Mouse (Mus musculus) retina, postnatal 1 day (tissue): ENCODE measurements at regions not wholly inside any gene's neighbourhood (a gene's known extent, or its start where the extent isn't known, plus 50 kb on each side); places are given as distances from the start of the nearest gene placed in this dataset.
A peak's percentile ranks its signal among the peaks of the same experiment; 100 is the strongest.

ENCODE experiments used
- DNase-seq: peaks from one replicate; pipeline ENCODE4 v3.0.0-alpha.2; 2012

DNA sequence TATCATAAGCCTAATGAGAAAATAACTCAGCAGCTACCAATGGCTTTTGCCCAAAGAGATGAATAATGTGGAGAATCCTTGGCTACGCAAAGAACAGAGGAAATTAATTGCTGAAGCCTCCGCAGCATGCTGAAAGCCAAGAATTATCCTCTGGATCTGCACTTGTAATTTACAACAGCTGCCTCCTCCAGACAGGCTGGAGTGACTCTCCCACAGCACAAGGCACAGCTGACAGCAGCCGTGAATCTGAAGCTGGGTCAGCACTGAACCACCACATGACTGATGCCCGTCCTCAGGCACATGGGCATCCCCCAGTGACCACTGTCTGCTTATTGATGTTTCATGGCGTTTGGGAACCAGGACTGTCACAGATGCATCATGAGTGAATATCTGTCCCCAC is 299.8 kb downstream of the Psat1 start:
- DNase-seq, result peak; percentile 73

- peak; percentile 16 for DNase-seq
These were observed 302.4 kb downstream of the Psat1 start for GRCm38 (mm10) chr19:15644786-15645185.

- DNase-seq, result peak; percentile 74
These were observed 329.8 kb downstream of the Psat1 start for GRCm38 (mm10) chr19:15617233-15617915.

DNA sequence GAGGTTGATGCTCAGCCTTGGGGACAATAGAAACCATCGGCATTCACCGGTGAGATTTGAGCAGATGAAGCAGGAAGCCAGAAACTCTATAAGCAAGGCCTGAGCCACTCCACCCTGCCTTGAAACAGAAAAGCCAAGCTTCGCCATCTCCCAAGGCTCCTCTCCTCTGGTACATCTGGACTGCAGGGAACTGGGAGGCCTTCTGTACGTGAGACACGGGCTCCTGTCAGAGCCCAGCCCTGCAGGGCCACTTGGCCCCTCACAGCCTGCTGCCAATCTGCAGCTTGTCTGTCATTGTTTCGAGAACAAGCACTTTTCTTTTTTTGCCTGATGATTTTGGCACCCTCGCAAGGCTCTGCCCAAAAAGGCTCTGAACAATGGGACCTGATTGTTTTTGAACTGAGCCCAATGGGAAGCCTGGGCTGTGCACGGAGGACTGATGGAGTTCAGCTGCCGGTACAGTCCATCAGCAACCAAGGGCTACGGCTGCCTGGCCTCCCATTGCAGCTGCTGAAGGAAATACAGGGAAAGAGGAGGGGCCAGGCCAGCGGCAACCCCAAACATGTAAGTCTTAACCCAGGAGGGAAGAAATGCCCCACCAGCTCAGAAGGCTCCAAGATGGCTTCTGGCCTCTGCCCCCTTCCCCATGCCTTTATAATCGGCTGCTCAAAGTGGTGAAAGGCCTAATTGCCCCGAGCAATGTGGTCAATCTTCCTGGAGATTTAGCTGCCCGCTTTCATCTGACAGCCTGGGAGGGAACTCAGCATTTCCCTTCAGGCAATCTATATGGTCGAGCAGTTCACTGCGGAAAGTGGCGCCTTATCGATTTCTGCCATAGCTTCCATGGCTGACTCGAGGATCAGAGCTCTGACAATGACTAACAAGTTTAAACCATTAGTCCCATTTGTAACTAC is 332.2 kb downstream of the Psat1 start:
- DNase-seq, result peak; percentile 84

GRCm38 (mm10) chr19:15611137-15611758 is 335.9 kb downstream of the Psat1 start:
- DNase-seq, result peak; percentile 75

DNA sequence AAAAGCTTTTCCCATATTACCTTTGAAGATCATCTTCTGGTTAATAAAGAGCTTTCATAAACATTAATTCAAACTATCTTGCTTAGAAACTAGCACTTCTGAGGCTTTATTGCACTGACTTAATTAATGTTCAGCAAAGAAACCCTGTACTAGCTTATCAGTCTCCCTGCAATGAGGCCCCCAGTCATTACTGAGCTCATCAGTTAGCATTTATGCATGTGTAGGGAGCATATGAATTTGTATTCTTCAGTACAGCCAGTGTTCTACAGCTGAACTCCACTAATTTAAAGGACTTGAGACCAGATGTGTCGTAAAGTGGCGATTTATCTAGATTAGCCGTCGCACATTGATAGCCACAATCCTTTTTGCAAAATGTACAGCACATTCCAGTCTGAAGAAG is 340.7 kb downstream of the Psat1 start:
- no peak for DNase-seq

- DNase-seq, result no peak
These were observed 354.3 kb downstream of the Psat1 start for GRCm38 (mm10) chr19:15592821-15593220.

DNA sequence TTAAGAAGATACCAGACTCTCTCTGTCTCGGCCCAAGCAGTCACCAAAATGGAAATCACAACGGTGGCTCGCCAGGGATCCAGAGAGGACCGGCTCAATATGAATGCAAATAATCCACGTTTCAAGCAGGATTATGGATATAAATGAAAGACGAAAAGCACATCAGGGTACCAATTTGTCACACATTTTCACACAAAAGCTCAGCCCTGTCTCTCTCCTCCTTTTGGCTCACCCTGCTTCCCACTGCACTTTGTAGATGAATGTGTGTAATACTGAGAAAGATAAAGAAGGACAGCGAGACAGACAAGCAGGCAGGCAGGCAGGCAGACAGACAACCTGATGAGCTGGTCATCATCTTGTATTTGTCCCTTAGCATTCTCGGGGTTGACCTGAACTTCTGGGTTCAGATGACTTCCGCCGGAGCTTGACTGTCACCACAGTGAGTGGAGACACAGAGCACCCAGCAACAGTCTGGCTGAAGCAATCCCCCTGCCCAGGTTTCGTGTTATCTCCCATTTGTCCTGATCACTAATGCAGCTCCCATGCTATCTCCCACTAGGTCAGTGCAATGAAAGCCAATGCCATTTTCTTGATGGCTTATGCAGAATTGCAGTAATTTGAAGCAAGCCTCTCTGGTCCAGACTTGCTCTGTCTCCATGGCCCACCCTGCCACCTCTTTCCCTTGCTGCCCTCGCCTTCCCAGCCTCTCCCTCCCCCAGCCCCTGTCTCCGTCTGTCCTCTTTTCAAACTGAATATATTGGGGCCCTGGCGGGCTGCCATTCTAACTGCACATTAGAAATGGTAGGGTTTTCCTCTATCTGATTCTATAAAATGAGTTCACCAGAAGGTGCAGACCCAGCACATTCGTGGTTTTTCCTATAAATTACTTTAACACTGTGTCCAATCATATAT is 363.1 kb downstream of the Psat1 start:
- DNase-seq, result peak; percentile 30

DNA sequence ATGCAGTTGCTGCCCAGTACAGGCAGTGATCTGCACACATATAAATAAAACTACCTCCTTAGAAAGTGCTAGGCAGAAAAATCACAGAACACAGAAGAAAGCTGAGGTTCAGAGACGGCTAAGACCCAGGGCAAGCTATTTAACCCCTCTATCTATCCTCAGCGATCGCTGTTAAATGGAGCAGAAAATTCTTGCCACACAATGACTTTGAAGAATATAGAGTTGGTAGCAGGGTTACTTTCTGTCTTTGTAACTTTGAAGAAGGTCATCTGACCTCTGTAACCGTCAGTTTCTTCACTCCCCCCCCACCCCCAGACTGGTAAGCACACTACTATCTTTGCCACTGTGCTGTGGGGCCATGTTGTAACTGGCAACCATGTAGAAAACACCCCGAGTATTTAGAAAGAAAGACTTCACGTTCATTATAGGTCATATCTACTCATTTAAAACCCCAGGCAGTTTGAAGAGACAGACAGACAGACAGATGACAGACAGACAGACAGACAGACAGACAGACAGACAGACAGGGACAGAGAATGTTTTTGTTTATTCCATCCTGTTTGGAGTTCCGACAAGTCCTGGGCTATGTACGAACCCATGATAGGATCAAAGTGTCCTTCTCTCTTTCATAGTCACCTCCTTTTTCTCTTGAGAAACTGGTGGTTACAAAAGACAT is 363.9 kb downstream of the Psat1 start:
- DNase-seq, result peak; percentile 38

DNA sequence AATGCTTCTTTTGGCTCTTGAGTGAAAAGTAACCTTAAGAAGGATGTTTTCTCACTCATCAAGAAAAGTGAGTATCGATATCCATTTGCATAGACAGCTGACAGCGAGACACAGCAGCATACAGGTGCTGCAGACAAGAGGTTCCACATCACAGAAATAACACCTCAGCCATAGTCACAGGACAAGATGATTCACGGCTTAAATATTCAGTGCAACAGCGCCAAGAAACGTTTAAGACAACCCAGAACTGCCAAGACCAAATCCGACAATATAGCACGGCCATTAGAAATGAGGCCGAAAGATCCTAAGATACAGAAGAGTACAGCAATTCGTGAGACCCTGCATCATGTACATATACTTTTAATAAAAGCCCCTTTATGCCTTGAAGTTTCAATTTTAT is 375.9 kb downstream of the Psat1 start:
- DNase-seq, result no peak

- no peak for DNase-seq
These were observed 385.6 kb downstream of the Psat1 start for GRCm38 (mm10) chr19:15561511-15561910.

DNA sequence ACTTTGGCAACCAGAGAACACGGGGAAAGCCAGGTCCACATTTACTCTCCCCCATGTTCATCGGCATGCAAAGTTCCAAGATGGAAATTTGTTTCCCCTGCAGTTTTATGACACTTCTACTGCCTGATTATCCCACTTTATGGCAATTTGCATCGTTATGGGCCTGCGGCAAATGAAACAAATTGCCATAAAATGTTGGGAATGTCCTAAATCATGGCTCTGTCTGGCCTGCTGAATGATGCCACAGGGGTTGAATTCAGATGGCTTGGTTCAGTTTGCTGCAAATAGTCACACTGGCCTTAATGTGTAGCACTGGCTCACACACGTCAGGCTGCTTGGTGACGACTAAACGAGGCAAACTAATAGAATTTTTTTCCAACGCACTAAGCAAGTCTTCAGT is 393.2 kb downstream of the Psat1 start:
- DNase-seq, result no peak

GRCm38 (mm10) chr19:15517853-15518252 is 429.3 kb downstream of the Psat1 start:
- no peak for DNase-seq

GRCm38 (mm10) chr19:15516566-15517305 is 430.4 kb downstream of the Psat1 start:
- peak; percentile 8 for DNase-seq

DNA sequence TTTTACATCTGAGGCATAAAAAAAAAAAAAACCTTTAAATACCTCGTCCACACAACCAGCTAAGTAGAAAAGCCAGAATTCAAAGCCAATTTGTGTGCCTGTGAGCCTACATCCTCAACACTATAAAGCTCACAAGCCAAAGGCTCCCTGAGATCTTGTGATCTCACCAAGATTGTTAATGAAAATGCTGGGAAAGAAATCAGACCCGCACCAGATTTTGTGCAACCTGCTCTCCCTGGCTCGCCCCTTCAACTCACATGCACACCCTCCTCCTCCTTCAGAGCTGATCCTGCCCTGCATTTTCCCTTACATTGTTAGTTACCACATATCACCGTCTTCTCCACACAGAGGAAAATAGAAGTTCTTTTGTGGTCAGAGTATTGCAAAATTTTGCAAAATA is 433.9 kb downstream of the Psat1 start:
- no peak for DNase-seq

DNA sequence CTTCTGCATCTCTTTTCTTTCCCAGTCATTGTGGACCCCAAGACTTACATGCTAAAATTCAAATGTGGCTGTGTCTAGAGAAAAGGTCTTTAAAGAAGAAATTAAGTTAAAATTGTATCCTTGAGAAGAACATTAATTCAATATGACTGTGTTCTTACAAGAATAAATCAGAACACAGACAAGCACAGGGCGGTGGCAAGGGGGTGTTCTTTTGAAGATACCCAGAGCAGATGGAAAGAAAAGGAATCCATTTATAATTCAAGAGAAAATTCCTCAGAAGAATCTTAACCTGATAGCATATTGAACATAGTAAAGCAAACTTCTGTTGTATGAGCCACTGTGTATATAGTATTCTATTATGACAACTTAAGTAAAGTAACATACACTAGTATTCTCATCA is 436.7 kb downstream of the Psat1 start:
- no peak for DNase-seq

DNA sequence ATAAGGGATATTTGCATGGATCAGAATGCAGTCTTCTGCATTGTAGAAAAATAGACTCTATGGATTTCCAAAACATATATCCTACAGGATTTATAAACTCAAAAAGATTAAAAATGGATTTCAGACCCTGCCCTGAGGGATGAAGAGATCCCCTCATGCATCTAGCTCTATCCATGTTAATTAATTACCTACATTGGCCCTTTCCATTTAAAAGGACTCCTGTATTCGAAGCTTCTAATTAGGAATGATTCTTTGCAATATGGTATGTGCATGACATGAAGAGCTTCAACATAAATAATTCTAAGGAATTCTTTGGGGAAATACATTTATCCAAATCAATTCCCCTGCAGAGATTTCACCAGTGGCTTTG is 444.2 kb downstream of the Psat1 start:
- DNase-seq, result no peak

GRCm38 (mm10) chr19:15502315-15502984 is 444.7 kb downstream of the Psat1 start:
- DNase-seq, result peak; percentile 77

- no peak for DNase-seq
These were observed 451.6 kb downstream of the Psat1 start for GRCm38 (mm10) chr19:15495532-15495931.

- DNase-seq, result no peak
These were observed 459.6 kb downstream of the Psat1 start for GRCm38 (mm10) chr19:15487576-15487975.

GRCm38 (mm10) chr19:15481605-15482004 is 465.5 kb downstream of the Psat1 start:
- peak; percentile 32 for DNase-seq
